Mouse (Mus musculus) lung, embryonic 16.5 days (tissue): Measurements from ENCODE around the gene Fgf22. TPM values are rescaled to one million over a fixed set of nuclear protein-coding genes. Genes with fewer than 3 reads are reported as not detected.
A peak's percentile ranks its signal among the peaks of the same experiment; 100 is the strongest.

ENCODE experiments used
- ATAC-seq: fragments of 200-750 bp; cut with Nextera tagmentation; 2 replicates; pipeline ENCODE4 v1.8.0; 2017; ENCODE audit warnings: low read depth, mild to moderate bottlenecking, moderate library complexity
- H3K27ac ChIP-seq: fragments of 300-500 bp; sonication (generic); 2 replicates; pipeline ENCODE4 v1.5.1; 2014; ENCODE audit warnings: mild to moderate bottlenecking, control low read depth, low read length
- H3K27me3 ChIP-seq: fragments of 300-500 bp; sonication (generic); 2 replicates; pipeline ENCODE4 v1.6.1; 2014; ENCODE audit warnings: low read depth, low read length, mixed read lengths; ENCODE audit not compliant: control insufficient read depth, insufficient read depth
- H3K36me3 ChIP-seq: fragments of 300-500 bp; sonication (generic); 2 replicates; pipeline ENCODE4 v1.6.1; 2014; ENCODE audit warnings: low read length; ENCODE audit not compliant: control insufficient read depth, insufficient read depth
- H3K4me1 ChIP-seq: fragments of 300-500 bp; sonication (generic); replicated peaks from 2 replicates; pipeline ENCODE4 v1.6.1; 2014; ENCODE audit warnings: low read length, mixed read lengths; ENCODE audit not compliant: control insufficient read depth, insufficient read depth
- H3K4me2 ChIP-seq: fragments of 300-500 bp; sonication (generic); 2 replicates; pipeline ENCODE4 v1.6.1; 2014; ENCODE audit warnings: low read depth, low read length, control low read depth
- H3K4me3 ChIP-seq: fragments of 300-500 bp; sonication (generic); 2 replicates; pipeline ENCODE4 v1.5.1; 2014; ENCODE audit warnings: mild to moderate bottlenecking, low read length, control low read depth
- H3K9ac ChIP-seq: fragments of 300-500 bp; sonication (generic); 2 replicates; pipeline ENCODE4 v1.6.1; 2014; ENCODE audit warnings: low read length, control low read depth
- H3K9me3 ChIP-seq: fragments of 300-500 bp; sonication (generic); 2 replicates; pipeline ENCODE4 v1.6.1; 2016; ENCODE audit warnings: low read length; ENCODE audit not compliant: control insufficient read depth
- WGBS: fragments of 180-500 bp; shearing (Covaris S2); extraction: QIAGEN DNeasy Blood & Tissue Kit; methylation state at CpG from one replicate; pipeline ENCODE4 v1.1.7; 2014; 5-methylcytosine and 5-hydroxymethylcytosine counted together
- polyA plus RNA-seq: library from polyadenylated mRNA; unstranded; fragments of >200 nt; fragmentation: Nextera tagmentation; extraction: Ambion mirVana; gene quantifications from 2 replicates; pipeline ENCODE4 v1.2.1, GENCODE M21; 2015

The Fgf22 gene
- polyA plus RNA-seq, 1 experiment from 2014 or later = 0.11 TPM

DNA sequence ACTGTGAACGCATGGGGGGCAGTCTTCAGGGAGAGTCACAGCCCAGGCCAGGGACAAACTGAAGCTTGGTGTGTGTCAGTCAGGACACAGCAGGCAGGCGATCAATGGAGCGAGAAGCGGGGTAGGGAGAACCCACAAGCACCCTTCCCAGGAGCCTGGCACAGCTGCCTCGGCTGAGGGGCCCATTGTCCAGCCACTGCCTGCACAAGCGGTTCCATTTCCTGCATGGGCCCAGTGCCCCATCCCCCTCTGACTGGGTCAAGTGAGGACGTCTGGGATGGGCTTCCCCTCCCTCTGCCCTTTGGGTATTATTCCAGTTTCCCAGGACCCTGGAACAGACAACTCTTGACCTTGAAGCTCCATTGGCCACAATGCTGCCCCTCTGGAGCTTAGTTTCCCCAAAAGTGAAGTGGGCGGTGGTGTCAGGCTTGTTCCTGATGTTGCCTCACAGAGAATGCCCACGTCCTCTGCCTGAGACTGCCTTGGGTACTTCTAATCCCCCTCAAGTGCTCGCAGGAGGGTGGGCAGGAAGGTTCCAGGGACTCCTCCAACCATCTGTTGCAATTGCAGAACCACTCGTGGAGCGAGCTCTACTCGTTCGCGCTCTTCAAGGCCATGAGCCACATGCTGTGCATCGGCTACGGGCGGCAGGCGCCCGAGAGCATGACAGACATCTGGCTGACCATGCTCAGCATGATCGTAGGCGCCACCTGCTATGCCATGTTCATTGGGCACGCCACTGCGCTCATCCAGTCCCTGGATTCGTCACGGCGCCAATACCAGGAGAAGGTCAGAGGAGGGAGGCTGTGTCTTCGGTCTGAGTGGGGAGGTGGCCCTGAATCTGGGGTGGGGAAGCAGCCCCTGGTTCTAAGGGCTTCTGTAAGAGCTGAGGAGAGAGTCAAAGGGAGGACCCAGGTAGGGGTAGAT lies 26.3 kb upstream of the Fgf22 start:
- Histone ChIP-seq H3K36me3 (peaks cover under 1% of the 10 kb centered on the region; the same call in 1 of the 2 replicates), H3K4me3 (no peak overlapping the region), H3K9ac (no peak overlapping the region), H3K27me3 (no peaks in the 10 kb centered on the region), H3K27ac (no peak overlapping the region), H3K4me1 (no peaks in the 10 kb centered on the region), H3K9me3 (no peaks in the 10 kb centered on the region), H3K4me2 (no peak overlapping the region)
- no peak for ATAC-seq
- 65% methylated on average over 28 of the region's 28 CpGs for WGBS

DNA sequence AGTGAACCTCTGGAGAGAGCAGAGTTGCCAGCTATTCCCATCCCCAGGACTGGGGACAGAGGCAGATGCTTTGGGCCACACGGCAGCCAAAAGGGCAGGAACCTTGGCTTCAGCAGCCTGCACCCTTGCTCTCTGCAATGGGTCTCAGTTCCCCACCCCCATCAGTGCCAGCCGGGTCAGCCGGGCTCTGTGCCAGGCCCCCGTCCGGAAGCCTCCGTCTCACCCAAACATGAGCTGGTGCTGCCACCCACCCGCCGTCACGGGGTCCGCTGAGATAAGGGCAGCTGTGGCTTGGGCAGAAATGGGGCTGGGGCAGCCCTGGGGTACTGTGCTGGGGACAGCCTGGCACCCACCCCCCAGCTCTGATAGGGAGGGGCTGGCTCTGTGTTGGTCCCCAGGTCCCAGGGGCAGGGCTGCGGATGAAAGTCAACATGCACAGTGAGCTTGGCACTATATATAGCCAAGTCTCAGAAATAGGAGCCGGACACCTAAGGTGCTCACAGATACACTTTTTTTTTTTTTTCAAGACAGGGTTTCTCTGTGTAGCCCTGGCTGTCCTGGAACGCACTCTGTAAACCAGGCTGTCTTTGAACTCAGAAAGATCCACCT lies 25.4 kb upstream of the Fgf22 start:
- no peak overlapping the region for H3K4me2 ChIP-seq
- H3K27ac ChIP-seq = no peak overlapping the region
- no peaks in the 10 kb centered on the region for H3K27me3 ChIP-seq
- H3K4me1 ChIP-seq = no peaks in the 10 kb centered on the region
- no peak overlapping the region for H3K9ac ChIP-seq
- WGBS = 66% methylated on average over 13 of the region's 13 CpGs
- peaks cover 9% of the 10 kb centered on the region for H3K36me3 ChIP-seq
- no peak overlapping the region for H3K4me3 ChIP-seq
- ATAC-seq = 0 out of 2 replicates have a peak, but pooled peaks have one; percentile 51
- H3K9me3 ChIP-seq = no peaks in the 10 kb centered on the region

DNA sequence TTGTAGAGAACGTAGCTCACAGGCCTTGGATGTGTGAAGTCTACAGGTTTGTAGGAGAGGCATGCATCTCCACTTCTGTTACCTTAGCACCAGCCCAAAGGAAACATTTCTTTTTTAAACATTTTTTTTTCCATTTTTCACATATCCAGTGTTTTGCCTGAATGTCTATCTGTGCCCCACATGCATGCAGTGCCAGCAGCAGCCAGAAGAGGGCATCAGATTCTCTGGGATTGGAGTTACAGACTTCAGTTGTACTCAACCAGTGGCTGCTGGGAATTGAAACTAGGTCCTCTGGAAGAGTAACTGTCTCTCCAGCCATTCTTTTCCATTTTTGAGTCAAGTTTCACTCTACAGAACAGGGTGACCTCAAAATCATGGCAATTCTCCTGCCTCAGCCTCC lies 22.4 kb upstream of the Fgf22 start:
- Histone ChIP-seq H3K36me3 (peaks cover 32% of the 10 kb centered on the region), H3K4me3 (no peak overlapping the region), H3K4me1 (no peaks in the 10 kb centered on the region), H3K27me3 (peaks cover 3% of the 10 kb centered on the region; the same call in 1 of the 2 replicates), H3K27ac (no peak overlapping the region), H3K9ac (no peak overlapping the region), H3K4me2 (no peak overlapping the region), H3K9me3 (peaks cover 19% of the 10 kb centered on the region)
- 95% methylated on average over 1 of the region's 1 CpGs for WGBS
- ATAC-seq = no peak

DNA sequence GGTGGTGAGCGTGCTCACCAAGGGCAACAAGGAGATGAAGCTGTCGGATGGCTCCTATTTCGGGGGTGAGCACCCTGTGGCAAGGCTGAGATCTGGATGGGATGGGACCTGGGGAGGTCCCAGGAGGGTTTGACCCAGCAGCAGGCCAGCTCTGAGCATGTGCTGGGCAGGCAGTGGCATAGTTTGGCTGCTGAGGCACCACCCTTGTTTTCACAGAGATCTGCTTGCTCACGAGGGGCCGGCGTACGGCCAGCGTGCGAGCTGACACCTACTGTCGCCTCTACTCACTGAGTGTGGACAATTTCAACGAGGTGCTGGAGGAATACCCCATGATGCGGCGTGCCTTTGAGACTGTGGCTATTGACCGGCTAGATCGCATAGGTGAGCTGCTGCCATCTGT lies 21.0 kb upstream of the Fgf22 start:
- Histone ChIP-seq H3K36me3 (peaks cover 46% of the 10 kb centered on the region), H3K9me3 (peaks cover 31% of the 10 kb centered on the region), H3K9ac (no peak overlapping the region), H3K4me3 (no peak overlapping the region), H3K4me1 (no peaks in the 10 kb centered on the region), H3K27me3 (peaks cover 3% of the 10 kb centered on the region; the same call in 1 of the 2 replicates), H3K27ac (no peak overlapping the region), H3K4me2 (no peak overlapping the region)
- ATAC-seq = no peak
- 92% methylated on average over 15 of the region's 15 CpGs for WGBS

DNA sequence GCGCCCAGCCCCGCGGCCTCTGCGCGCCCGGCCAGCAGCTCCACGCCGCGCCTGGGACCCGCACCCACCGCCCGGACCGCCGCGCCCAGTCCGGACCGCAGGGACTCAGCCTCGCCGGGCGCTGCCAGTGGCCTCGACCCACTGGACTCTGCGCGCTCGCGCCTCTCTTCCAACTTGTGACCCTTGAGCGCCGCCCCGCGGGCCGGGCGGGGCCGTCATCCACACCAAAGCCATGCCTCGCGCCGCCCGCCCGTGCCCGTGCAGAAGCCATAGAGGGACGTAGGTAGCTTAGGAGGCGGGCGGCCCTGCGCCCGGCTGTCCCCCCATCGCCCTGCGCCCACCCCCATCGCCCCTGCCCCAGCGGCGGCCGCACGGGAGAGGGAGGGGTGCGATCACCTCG lies 19.5 kb upstream of the Fgf22 start:
- Histone ChIP-seq H3K9me3 (peaks cover 46% of the 10 kb centered on the region), H3K36me3 (peaks cover 61% of the 10 kb centered on the region), H3K9ac (no peak overlapping the region), H3K4me1 (no peaks in the 10 kb centered on the region), H3K4me3 (no peak overlapping the region), H3K27me3 (peaks cover 3% of the 10 kb centered on the region; the same call in 1 of the 2 replicates), H3K4me2 (peak overlapping the region; percentile 22), H3K27ac (no peak overlapping the region)
- 0 out of 2 replicates have a peak, but pooled peaks have one; percentile 30 for ATAC-seq
- WGBS = 23% methylated on average over 35 of the region's 52 CpGs

DNA sequence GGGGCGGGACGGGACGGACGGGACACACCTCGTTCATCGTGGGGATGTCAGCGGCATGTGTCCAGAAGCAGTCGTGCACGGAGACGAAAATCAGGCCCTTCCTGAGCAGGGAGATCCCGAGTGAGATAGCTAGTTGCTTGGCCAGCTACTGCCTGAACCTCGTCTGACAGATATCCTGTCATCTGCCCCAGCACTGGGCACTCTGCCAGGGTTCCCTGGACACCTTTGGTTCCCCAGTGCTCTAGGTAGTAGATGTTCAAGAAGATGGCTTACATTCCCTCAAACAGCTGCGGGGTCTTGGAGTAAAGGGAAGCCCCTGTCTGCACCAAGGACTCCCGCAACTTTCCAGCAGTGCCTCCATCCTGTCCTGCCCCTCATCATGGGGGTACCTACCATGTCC lies 18.2 kb upstream of the Fgf22 start:
- no peak overlapping the region for H3K9ac ChIP-seq
- H3K27me3 ChIP-seq = peaks cover 3% of the 10 kb centered on the region; the same call in 1 of the 2 replicates
- 76% methylated on average over 12 of the region's 14 CpGs for WGBS
- no peak overlapping the region for H3K27ac ChIP-seq
- no peaks in the 10 kb centered on the region for H3K4me1 ChIP-seq
- no peak for ATAC-seq
- H3K4me3 ChIP-seq = no peak overlapping the region
- peaks cover 53% of the 10 kb centered on the region for H3K9me3 ChIP-seq
- H3K4me2 ChIP-seq = no peak overlapping the region
- H3K36me3 ChIP-seq = peaks cover 74% of the 10 kb centered on the region

DNA sequence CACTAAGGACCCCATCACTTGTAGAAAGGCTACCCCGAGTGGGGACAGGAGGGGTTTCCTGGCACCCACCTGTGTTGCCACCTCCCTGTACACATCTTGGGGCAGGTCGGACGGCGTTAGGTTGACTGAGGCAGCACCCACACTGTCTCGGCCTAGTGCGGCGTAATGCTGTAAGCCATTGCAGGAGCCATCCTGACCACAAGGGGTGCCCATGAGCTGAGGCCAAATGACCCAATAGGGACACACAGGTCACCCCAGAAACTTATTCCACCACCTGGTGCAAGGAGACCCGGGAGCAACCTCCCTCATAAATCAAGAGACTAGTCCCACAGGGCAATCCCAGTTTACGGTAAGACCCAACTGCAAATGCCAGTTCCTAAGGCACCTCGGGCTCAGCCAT lies 16.6 kb upstream of the Fgf22 start:
- Histone ChIP-seq H3K4me2 (no peak overlapping the region), H3K4me1 (no peaks in the 10 kb centered on the region), H3K4me3 (no peak overlapping the region), H3K27me3 (peaks cover 3% of the 10 kb centered on the region; the same call in 1 of the 2 replicates), H3K9ac (no peak overlapping the region), H3K27ac (no peak overlapping the region), H3K9me3 (peaks cover 53% of the 10 kb centered on the region), H3K36me3 (peaks cover 85% of the 10 kb centered on the region)
- WGBS = 94% methylated on average over 10 of the region's 10 CpGs
- no peak for ATAC-seq

DNA sequence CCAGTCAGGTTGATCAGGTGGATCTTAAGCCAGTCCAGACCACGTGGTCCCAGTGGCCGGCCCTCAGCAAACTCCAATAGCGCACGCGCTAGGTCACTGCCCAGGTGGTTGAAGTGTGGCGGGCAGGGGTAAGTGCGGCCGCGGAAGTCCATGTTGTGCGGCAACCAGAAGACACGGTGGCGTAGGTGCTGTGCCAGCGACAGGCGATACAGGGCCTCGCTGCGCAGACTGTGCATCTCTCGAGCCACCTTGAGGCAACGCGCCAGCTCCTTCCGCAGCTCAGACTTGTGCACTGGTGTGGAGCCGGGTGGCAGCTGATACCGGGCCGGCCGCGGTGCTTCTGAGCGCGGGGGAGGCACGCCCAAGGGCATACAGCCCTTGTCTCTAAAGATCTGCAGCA lies 15.6 kb upstream of the Fgf22 start:
- Histone ChIP-seq H3K4me1 (no peaks in the 10 kb centered on the region), H3K4me3 (no peak overlapping the region), H3K4me2 (no peak overlapping the region), H3K36me3 (peaks cover 81% of the 10 kb centered on the region), H3K27me3 (peaks cover 3% of the 10 kb centered on the region; the same call in 1 of the 2 replicates), H3K27ac (no peak overlapping the region), H3K9me3 (peaks cover 53% of the 10 kb centered on the region), H3K9ac (no peak overlapping the region)
- 95% methylated on average over 28 of the region's 28 CpGs for WGBS
- no peak for ATAC-seq

DNA sequence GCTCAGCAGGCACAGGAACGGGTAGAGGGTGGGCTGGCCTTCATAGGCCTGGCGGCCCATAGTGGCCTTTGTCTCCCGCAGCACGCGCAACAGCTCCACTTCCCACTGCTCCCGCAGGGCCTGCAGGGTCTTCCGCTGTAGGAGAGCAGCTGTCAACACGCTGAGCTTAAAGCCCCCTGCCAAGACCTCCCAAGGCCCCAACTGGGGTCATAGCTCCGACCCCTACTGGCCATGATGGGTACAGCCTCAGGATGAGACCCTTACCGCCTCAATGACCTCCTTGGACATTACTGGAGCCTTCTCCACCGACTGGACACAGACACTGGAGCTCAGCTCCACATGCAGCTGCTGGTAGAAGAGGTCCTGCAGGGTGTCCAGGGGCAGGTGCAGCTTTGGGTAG lies 14.0 kb upstream of the Fgf22 start:
- WGBS = 76% methylated on average over 11 of the region's 11 CpGs
- ATAC-seq = no peak
- H3K9me3 ChIP-seq = peaks cover 48% of the 10 kb centered on the region
- peaks cover 72% of the 10 kb centered on the region for H3K36me3 ChIP-seq
- H3K4me3 ChIP-seq = no peak overlapping the region
- peaks cover 2% of the 10 kb centered on the region; the same call in 1 of the 2 replicates for H3K27me3 ChIP-seq
- no peak overlapping the region for H3K9ac ChIP-seq
- H3K4me1 ChIP-seq = peaks cover 6% of the 10 kb centered on the region
- no peak overlapping the region for H3K27ac ChIP-seq
- H3K4me2 ChIP-seq = no peak overlapping the region
